Mouse (Mus musculus): ENCODE measurements around the gene Lypd6b. TPM values are rescaled to one million over a fixed set of nuclear protein-coding genes. Genes with fewer than 3 reads are reported as not detected.

The Lypd6b gene
- polyA plus RNA-seq, 1 experiment from 2014 or later: 7.9 TPM

DNA sequence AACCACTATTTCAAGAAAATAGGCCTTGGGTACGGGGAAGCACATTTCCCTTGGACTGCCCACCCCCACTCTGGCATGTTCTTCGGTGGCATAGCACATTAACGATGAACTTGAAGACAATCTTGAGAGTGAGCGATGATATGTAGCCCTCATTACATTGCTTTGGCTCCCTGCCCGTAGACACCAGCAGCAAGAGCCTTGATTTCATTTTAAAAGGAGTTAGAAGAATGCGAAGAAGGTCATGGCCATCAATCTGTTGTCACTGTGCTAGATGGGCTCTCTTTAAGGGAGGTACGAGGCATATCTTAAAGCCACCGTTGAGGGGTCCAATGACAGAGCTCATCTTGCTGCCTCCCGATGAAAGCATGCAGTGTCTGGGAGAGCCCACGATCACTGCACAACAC is 68.7 kb downstream of the Lypd6b start:
- Histone ChIP-seq H3K36me3 (no peaks in the 10 kb centered on the region), H3K4me2 (replicated peaks) (no peak overlapping the region), H3K27ac (no peak overlapping the region), H3K9me3 (no peaks in the 10 kb centered on the region), H3K9ac (no peak overlapping the region), H3K4me1 (no peaks in the 10 kb centered on the region), H3K27me3 (no peaks in the 10 kb centered on the region), H3K4me3 (no peak overlapping the region)
- WGBS: 76% methylated on average over 10 of the region's 10 CpGs
- no peak for ATAC-seq (ENCODE audit: insufficient number of reproducible peaks, insufficient read depth, low FRiP score, low TSS enrichment)

DNA sequence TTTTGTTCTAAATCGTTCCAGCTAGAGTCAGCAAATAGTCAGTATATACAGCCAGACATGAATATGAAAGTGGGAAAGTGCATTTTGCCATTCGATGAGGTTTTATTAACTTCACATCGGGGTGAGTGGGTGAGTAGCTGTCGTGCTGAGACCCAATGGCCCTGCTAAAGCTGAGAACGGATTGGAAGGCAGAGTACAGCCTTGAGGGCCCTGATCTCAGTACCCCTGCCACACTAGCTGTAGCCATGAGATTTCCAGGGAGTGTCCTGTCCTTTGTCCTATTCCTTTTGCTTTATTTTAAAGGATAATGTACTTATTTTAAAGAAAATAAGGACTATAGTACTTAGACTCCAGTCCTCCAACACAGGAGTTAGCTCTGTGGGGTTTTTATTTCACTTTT is 69.1 kb downstream of the Lypd6b start:
- H3K4me1 ChIP-seq: no peaks in the 10 kb centered on the region
- H3K9ac ChIP-seq: no peak overlapping the region
- no peaks in the 10 kb centered on the region for H3K36me3 ChIP-seq
- H3K4me3 ChIP-seq: no peak overlapping the region
- H3K27ac ChIP-seq: no peak overlapping the region
- ATAC-seq (ENCODE audit: insufficient number of reproducible peaks, insufficient read depth, low FRiP score, low TSS enrichment): no peak
- whole genome bisulfite sequencing: 81% methylated on average over 5 of the region's 5 CpGs
- H3K27me3 ChIP-seq: no peaks in the 10 kb centered on the region
- no peaks in the 10 kb centered on the region for H3K9me3 ChIP-seq
- H3K4me2 ChIP-seq (replicated peaks): no peak overlapping the region

DNA sequence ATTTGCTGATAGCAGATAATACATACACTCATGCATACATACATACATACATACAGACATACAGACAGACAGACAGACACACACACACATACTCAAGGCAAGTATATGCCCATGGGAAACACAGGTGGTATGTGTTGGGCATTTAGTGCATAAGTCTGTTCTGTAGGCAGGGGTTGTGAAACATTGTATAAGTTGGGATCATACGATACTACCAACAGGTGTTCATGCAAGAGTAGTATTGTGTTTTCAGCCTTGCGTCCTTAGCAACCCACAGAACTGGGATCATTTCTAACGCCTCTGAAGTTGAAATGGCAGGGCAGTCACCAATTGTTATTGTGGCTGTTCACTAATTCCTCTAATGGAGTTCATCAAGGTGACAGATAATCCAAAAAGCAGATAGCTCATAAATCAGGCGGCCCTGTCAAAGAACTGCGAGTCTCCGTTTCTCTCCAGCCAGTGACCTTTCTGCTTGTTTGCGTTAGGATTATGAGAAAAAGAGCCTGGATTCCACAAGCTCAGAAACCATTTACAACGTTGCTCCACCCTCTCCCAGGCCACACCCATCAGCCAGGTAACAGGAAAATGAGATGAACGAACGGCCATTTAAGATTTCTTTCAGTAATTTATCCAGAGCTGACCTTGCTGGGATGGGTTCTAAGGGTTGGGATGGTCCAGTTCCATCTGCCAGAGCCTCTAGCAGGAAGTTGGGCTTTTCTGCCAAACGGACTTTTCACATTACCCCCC is 72.9 kb downstream of the Lypd6b start:
- 49% methylated on average over 11 of the region's 11 CpGs for WGBS
- Histone ChIP-seq H3K36me3 (no peaks in the 10 kb centered on the region), H3K4me2 (replicated peaks) (peak overlapping the region; percentile 4; the same call in 1 of the 2 replicates), H3K4me1 (no peaks in the 10 kb centered on the region), H3K4me3 (no peak overlapping the region), H3K9me3 (no peaks in the 10 kb centered on the region), H3K27me3 (0 out of 2 replicates have a peak, but pooled peaks cover 3% of the 10 kb centered on the region), H3K27ac (no peak overlapping the region), H3K9ac (no peak overlapping the region)
- ATAC-seq (ENCODE audit: insufficient number of reproducible peaks, insufficient read depth, low FRiP score, low TSS enrichment): no peak

DNA sequence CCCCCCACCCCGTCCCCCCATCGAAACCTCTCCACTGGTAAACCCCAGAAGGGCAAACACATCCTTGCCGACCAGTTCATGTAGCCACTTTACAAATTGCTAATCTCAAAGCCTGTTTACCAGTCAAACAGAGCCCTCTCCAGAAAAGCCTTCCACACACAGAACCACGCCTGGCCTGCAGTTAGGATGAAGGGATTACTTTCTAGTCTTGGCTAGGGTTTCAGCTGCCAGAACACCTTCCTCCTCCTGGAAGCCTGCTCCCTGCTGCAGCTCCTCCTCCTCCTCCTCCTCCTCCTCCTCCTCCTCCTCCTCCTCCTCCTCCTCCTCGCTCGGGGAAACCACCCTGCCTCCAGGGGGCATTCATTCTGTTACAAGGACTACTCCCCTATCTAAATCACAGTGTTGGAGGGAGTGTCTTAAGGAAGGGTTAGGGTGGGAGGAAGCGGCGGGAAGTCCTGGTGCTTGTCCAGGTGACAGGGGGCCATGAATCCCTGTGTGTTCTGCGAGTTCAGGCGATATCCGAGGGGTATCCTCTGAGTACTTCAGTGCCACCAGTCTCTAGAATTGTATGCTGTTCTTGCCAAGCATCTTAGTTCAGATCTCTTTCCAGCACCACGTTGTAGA is 73.6 kb downstream of the Lypd6b start:
- no peak overlapping the region for H3K4me3 ChIP-seq
- H3K27me3 ChIP-seq: 0 out of 2 replicates have a peak, but pooled peaks cover 3% of the 10 kb centered on the region
- 28% methylated on average over 10 of the region's 12 CpGs for WGBS
- no peak overlapping the region for H3K27ac ChIP-seq
- peak overlapping the region; percentile 4; the same call in 1 of the 2 replicates for H3K4me2 ChIP-seq (replicated peaks)
- no peaks in the 10 kb centered on the region for H3K9me3 ChIP-seq
- no peaks in the 10 kb centered on the region for H3K36me3 ChIP-seq
- ATAC-seq (ENCODE audit: insufficient number of reproducible peaks, insufficient read depth, low FRiP score, low TSS enrichment): no peak
- H3K9ac ChIP-seq: no peak overlapping the region
- H3K4me1 ChIP-seq: no peaks in the 10 kb centered on the region

DNA sequence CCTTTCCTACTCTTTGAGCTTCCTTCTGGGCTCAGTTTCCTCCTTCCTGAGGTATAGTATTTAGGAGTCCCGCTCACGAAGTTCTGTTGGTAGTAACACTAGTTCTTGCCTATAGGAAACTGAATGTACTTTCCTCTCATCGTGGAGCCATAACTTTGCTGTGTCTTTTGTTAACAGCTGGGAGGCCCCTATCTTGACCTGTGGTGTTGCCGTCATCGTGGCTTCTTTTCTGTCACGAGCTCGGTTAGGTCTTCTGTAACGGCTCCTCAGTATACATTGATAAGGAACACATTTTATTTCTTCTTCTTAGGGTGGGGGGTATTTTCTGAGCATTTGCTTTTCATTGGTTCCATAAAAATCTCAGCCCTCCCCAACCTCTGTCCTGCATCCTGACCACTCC is 74.2 kb downstream of the Lypd6b start:
- Histone ChIP-seq H3K4me1 (no peaks in the 10 kb centered on the region), H3K27me3 (0 out of 2 replicates have a peak, but pooled peaks cover 3% of the 10 kb centered on the region), H3K27ac (no peak overlapping the region), H3K9me3 (no peaks in the 10 kb centered on the region), H3K36me3 (no peaks in the 10 kb centered on the region), H3K4me2 (replicated peaks) (no peak overlapping the region), H3K4me3 (no peak overlapping the region), H3K9ac (no peak overlapping the region)
- WGBS: 73% methylated on average over 8 of the region's 8 CpGs
- no peak for ATAC-seq (ENCODE audit: insufficient number of reproducible peaks, insufficient read depth, low FRiP score, low TSS enrichment)

DNA sequence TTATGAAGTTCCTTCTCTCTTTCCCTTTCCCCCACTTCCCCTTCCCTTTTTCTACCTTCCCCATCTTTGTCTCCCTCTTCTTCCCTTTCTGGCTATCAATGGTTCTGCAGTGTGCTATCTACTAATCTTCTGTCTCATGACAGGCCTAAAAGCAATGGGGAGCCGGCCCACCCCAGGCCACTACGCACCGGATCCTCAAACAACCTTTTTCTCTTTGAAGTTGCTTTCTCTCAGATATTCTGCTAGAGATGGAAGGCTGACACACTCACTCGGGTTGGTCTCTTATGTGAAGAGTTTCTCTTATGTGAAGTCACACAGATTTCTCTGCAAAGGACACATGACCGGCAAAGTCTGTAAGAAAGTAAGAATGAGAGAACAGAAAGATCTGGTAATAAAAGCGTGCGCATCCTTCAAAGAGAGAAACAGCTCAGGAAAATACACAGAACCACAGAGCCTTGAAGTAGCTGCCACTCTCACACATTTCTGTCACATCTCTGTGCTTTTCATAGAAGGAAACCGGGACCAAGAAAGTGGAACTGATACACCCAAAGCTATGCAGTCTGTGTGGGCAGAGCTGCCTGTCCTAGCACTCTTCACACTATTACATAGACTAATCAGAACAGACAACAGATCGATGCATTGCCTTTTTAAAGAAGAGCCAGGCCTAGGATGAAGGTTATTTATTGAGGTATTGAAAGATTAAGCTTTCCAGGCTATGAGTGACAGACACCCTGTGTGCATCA is 80.8 kb downstream of the Lypd6b start:
- H3K27ac ChIP-seq: no peak overlapping the region
- 87% methylated on average over 9 of the region's 9 CpGs for WGBS
- H3K4me2 ChIP-seq (replicated peaks): no peak overlapping the region
- H3K27me3 ChIP-seq: no peaks in the 10 kb centered on the region
- H3K9me3 ChIP-seq: no peaks in the 10 kb centered on the region
- H3K4me1 ChIP-seq: no peaks in the 10 kb centered on the region
- no peak overlapping the region for H3K4me3 ChIP-seq
- no peak overlapping the region for H3K9ac ChIP-seq
- no peak for ATAC-seq (ENCODE audit: insufficient number of reproducible peaks, insufficient read depth, low FRiP score, low TSS enrichment)
- no peaks in the 10 kb centered on the region for H3K36me3 ChIP-seq

DNA sequence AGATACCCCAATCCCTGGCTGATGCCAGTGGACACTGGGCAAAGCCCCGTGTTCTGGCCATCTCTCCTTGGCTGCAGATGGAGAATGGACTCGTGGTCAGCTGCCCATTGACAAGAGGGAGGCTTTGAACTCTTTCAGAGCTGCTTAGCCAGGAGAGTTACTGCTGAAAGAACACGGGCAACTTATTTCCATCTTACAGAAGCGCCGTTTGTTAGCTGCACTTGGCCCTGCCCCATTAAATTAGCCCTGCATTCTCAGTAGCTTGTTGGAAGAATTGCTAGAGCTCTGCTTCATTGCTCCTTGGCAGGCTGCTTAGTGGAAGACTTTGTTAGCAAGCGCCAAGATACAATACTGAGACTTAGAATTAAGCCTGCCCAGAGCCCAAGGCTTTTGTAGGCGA is 81.6 kb downstream of the Lypd6b start:
- Histone ChIP-seq H3K4me2 (replicated peaks) (no peak overlapping the region), H3K9ac (no peak overlapping the region), H3K9me3 (no peaks in the 10 kb centered on the region), H3K4me3 (no peak overlapping the region), H3K36me3 (no peaks in the 10 kb centered on the region), H3K27me3 (no peaks in the 10 kb centered on the region), H3K4me1 (no peaks in the 10 kb centered on the region), H3K27ac (no peak overlapping the region)
- 83% methylated on average over 7 of the region's 7 CpGs for WGBS
- ATAC-seq (ENCODE audit: insufficient number of reproducible peaks, insufficient read depth, low FRiP score, low TSS enrichment): no peak

DNA sequence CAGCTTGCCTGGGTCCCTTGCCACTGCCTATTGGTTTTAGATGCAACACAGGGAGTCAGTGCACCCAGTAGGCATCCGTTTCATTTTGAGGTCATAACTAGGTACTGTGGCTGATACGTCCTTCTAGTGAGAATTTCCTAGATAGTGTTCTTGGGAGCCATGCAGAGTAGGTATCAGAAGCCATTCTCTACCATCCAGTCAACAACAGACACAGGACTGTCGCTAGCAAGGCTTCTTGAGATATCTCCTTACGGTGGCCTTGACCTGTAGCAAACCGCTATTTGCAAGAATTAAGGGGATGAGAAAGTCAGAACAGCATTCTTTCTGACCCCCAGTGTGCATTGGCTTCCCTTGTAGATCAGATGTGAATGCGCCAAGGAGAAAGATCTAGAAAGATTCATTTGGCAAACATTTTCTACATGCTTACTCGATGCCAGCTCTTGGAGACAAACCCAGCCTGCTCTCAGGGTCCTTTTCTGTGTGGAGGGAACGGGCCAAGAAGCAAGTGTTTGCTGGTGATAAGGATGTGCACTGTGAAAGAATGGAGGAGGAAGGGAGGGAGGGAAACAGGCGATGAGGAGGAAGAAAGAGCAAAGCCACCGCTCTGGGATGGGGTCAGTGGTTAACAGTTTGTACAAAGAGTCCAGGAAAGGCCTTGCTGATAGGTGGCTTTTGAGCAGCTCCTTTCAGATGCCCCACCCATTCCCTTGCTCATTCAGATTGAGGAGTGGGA is 82.5 kb downstream of the Lypd6b start:
- H3K4me2 ChIP-seq (replicated peaks): no peak overlapping the region
- 86% methylated on average over 10 of the region's 10 CpGs for WGBS
- ATAC-seq (ENCODE audit: insufficient number of reproducible peaks, insufficient read depth, low FRiP score, low TSS enrichment): no peak
- no peaks in the 10 kb centered on the region for H3K27me3 ChIP-seq
- no peaks in the 10 kb centered on the region for H3K9me3 ChIP-seq
- H3K4me3 ChIP-seq: no peak overlapping the region
- no peak overlapping the region for H3K9ac ChIP-seq
- H3K36me3 ChIP-seq: no peaks in the 10 kb centered on the region
- H3K4me1 ChIP-seq: no peaks in the 10 kb centered on the region
- no peak overlapping the region for H3K27ac ChIP-seq

DNA sequence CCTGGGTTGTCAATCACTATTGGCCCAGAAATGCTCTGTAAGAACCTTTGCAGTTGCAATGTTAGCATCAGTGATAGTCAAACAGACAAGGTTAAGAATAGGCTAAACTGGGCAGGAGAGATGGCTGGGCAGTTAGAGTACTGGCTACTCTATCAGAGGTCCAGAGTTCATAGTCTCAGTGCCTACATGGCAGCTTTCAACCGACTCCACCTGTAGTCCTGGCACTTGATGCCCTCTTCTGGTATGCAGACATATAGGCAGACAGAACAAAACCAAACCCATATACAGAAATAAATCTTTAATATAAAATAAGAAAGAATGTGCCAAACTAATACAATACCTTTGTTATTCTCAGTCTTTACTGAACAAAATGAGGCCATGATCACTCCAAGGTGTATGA is 83.5 kb downstream of the Lypd6b start:
- Histone ChIP-seq H3K27me3 (no peaks in the 10 kb centered on the region), H3K4me1 (no peaks in the 10 kb centered on the region), H3K27ac (no peak overlapping the region), H3K9me3 (no peaks in the 10 kb centered on the region), H3K9ac (no peak overlapping the region), H3K4me2 (replicated peaks) (no peak overlapping the region), H3K4me3 (no peak overlapping the region), H3K36me3 (no peaks in the 10 kb centered on the region)
- WGBS: 86% methylated on average over 1 of the region's 1 CpGs
- no peak for ATAC-seq (ENCODE audit: insufficient number of reproducible peaks, insufficient read depth, low FRiP score, low TSS enrichment)

DNA sequence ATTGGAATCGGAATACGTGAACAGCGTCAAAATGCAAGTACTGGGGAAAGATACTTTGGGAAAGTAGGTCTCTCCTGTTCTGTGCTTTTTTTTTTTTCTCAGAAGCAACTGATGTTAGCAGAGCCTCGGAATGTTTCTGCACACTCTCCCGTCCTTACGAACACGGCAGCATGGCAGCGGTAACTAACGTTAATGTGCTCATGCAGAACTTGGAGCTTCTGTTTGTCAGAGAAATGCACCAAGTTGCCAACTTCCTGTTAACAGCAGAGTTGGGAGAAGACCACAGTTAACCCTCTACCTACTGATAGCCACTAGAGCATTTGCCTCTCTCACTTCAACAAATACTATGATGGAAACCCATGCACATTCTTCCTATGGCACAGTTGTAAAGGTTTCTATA is 93.0 kb downstream of the Lypd6b start:
- Histone ChIP-seq H3K4me1 (no peaks in the 10 kb centered on the region), H3K36me3 (no peaks in the 10 kb centered on the region), H3K9me3 (no peaks in the 10 kb centered on the region; the same call in 1 of the 2 replicates), H3K27me3 (no peaks in the 10 kb centered on the region), H3K27ac (no peak overlapping the region), H3K9ac (no peak overlapping the region), H3K4me2 (replicated peaks) (no peak overlapping the region), H3K4me3 (no peak overlapping the region)
- no peak for ATAC-seq (ENCODE audit: insufficient number of reproducible peaks, insufficient read depth, low FRiP score, low TSS enrichment)
- 73% methylated on average over 9 of the region's 9 CpGs for whole genome bisulfite sequencing

DNA sequence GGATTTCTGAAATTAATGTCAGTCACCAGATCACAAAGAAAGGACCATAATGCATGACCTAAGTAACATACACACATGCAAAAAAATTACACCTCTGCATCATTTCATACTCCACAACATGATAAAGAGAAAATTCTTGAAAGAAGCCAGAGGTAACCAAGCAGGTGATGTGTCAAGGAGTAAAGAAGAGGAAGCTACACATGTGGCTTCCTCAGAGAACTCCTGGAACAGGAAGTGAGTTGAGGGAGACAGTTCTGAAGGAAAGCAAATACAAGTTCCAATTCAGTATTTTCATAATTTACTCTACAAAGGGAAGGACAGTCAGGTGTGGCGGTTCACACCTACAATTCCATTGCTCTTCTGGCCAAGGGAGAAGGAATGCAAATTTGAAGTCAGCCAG is 93.5 kb downstream of the Lypd6b start:
- H3K36me3 ChIP-seq: no peaks in the 10 kb centered on the region
- ATAC-seq (ENCODE audit: insufficient number of reproducible peaks, insufficient read depth, low FRiP score, low TSS enrichment): no peak
- WGBS: 100% methylated on average over 1 of the region's 1 CpGs
- no peaks in the 10 kb centered on the region; the same call in 1 of the 2 replicates for H3K9me3 ChIP-seq
- no peak overlapping the region for H3K4me3 ChIP-seq
- no peak overlapping the region for H3K9ac ChIP-seq
- no peak overlapping the region for H3K27ac ChIP-seq
- no peak overlapping the region for H3K4me2 ChIP-seq (replicated peaks)
- no peaks in the 10 kb centered on the region for H3K4me1 ChIP-seq
- no peaks in the 10 kb centered on the region for H3K27me3 ChIP-seq

Data from embryonic facial prominence, embryonic 12.5 days (tissue).